Mouse (Mus musculus) C2C12 (cell line): Measurements from ENCODE around the gene Slco4a1. TPM values are rescaled to one million over a fixed set of nuclear protein-coding genes. Genes with fewer than 3 reads are reported as not detected.

Experiments used
- H3K27me3 ChIP-seq: one replicate; pipeline ENCODE4 v1.6.1; 2011; ENCODE audit not compliant: control insufficient read depth, insufficient read depth, insufficient read length
- H3K36me3 ChIP-seq: one replicate; pipeline ENCODE4 v1.6.1; 2011; ENCODE audit not compliant: control insufficient read depth, insufficient read depth
- H3K4me3 ChIP-seq: one replicate; pipeline ENCODE4 v1.5.1; 2011; ENCODE audit warnings: mild to moderate bottlenecking, control low read depth; ENCODE audit not compliant: poor library complexity, insufficient read depth, severe bottlenecking
- H3K79me2 ChIP-seq: one replicate; pipeline ENCODE4 v1.6.1; 2011; ENCODE audit not compliant: control insufficient read depth, insufficient read depth
- H3K79me3 ChIP-seq: one replicate; pipeline ENCODE4 v1.6.1; 2011; ENCODE audit warnings: low read depth, control low read depth
- H3ac ChIP-seq: one replicate; pipeline ENCODE3; 2011; ENCODE audit warnings: low read depth; ENCODE audit not compliant: control insufficient read depth, insufficient read length
- CEBPB ChIP-seq: IDR thresholded peaks from one replicate; pipeline ENCODE4 v1.6.1; 2011; ENCODE audit warnings: low read depth, mild to moderate bottlenecking, control low read depth, moderate library complexity
- CTCF ChIP-seq: IDR thresholded peaks from one replicate; pipeline ENCODE4 v1.5.1; 2011; ENCODE audit not compliant: control insufficient read depth, insufficient read depth, insufficient read length
- FOSL1 ChIP-seq: IDR thresholded peaks from one replicate; pipeline ENCODE4 v1.8.0; 2011; ENCODE audit warnings: mild to moderate bottlenecking, low read length; ENCODE audit not compliant: poor library complexity, insufficient read depth, severe bottlenecking
- MAX ChIP-seq: IDR thresholded peaks from one replicate; pipeline ENCODE4 v1.6.1; 2011; ENCODE audit warnings: mild to moderate bottlenecking, control low read depth
- MYOD1 ChIP-seq: IDR thresholded peaks from one replicate; pipeline ENCODE4 v1.6.1; 2011; ENCODE audit warnings: low read depth; ENCODE audit not compliant: control insufficient read depth, insufficient read length
- MYOG ChIP-seq: IDR thresholded peaks from one replicate; pipeline ENCODE4 v1.6.1; 2011; ENCODE audit not compliant: control insufficient read depth, insufficient read length; ENCODE audit errors: extremely low read depth
- USF1 ChIP-seq: IDR thresholded peaks from one replicate; pipeline ENCODE4 v1.6.1; 2011; ENCODE audit warnings: low read depth, mild to moderate bottlenecking, control low read depth, moderate library complexity
- polyA plus RNA-seq: library from polyadenylated mRNA; unstranded; fragments of >200 nt; fragmentation: generic; extraction: Trizol; gene quantifications from one replicate; pipeline ENCODE4 v1.2.1, GENCODE M21; 2012; ENCODE audit warnings: missing spikeins

Slco4a1 gene
- polyA plus RNA-seq, 1 experiment = 7.4 TPM

GRCm38 (mm10) chr2:180432751-180433150 lies 23.3 kb upstream of the Slco4a1 start:
- Histone ChIP-seq H3K79me2 (no peaks in the 10 kb centered on the region), H3K79me3 (no peaks in the 10 kb centered on the region), H3K27me3 (peaks cover 21% of the 10 kb centered on the region), H3ac (no peak overlapping the region), H3K36me3 (no peaks in the 10 kb centered on the region), H3K4me3 (no peak overlapping the region)
- no peak for TF ChIP-seq CTCF
- TF ChIP-seq FOSL1 = no peak
- no peak for TF ChIP-seq MYOD1
- no peak for TF ChIP-seq MAX
- TF ChIP-seq CEBPB = no peak

- no peaks in the 10 kb centered on the region for H3K79me2 ChIP-seq
- H3K79me3 ChIP-seq = no peaks in the 10 kb centered on the region
- no peak overlapping the region for H3ac ChIP-seq
- TF ChIP-seq MAX (no peak), CTCF (no peak), FOSL1 (no peak), CEBPB (no peak), MYOD1 (no peak)
- H3K27me3 ChIP-seq = peaks cover 21% of the 10 kb centered on the region
- H3K36me3 ChIP-seq = no peaks in the 10 kb centered on the region
- H3K4me3 ChIP-seq = no peak overlapping the region
Observed at GRCm38 (mm10) chr2:180433350-180433749, 22.7 kb upstream of the Slco4a1 start.

GRCm38 (mm10) chr2:180435341-180435926 lies 20.6 kb upstream of the Slco4a1 start:
- Histone ChIP-seq H3K79me2 (no peaks in the 10 kb centered on the region), H3ac (no peak overlapping the region), H3K27me3 (peaks cover 10% of the 10 kb centered on the region), H3K4me3 (no peak overlapping the region), H3K79me3 (no peaks in the 10 kb centered on the region), H3K36me3 (no peaks in the 10 kb centered on the region)
- TF ChIP-seq CEBPB (no peak), USF1 (no peak), FOSL1 (no peak)

- Histone ChIP-seq H3K79me2 (no peaks in the 10 kb centered on the region), H3K36me3 (no peaks in the 10 kb centered on the region), H3K27me3 (no peaks in the 10 kb centered on the region), H3K79me3 (no peaks in the 10 kb centered on the region), H3ac (no peak overlapping the region), H3K4me3 (no peak overlapping the region)
- TF ChIP-seq MYOG (no peak), USF1 (peak; percentile 63)
Observed at GRCm38 (mm10) chr2:180437149-180437864, 18.7 kb upstream of the Slco4a1 start.

DNA sequence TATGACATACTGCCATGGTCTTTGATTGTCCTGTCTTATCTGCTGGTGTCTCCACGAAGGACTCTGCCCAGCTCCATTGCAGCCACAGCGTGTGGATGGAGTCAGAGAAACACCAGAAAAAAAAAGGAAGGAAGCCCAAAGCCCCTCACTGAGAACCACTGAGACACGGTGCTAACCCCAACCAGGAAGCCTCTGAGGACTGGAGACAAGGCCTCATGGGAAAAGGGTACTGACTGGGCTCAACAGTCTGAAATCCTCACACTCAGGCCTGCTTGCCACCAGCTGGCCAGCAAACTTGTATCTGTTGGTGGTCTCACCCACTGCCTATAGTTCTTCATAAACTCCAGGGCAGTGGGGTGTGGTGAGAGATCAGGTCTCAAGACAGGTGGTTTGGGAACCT lies 16.3 kb upstream of the Slco4a1 start:
- no peaks in the 10 kb centered on the region for H3K79me3 ChIP-seq
- H3K27me3 ChIP-seq = no peaks in the 10 kb centered on the region
- no peak overlapping the region for H3K4me3 ChIP-seq
- no peak overlapping the region for H3ac ChIP-seq
- H3K79me2 ChIP-seq = no peaks in the 10 kb centered on the region
- TF ChIP-seq MAX (no peak), CEBPB (no peak), MYOD1 (no peak), MYOG (no peak), FOSL1 (no peak), CTCF (no peak), USF1 (no peak)
- H3K36me3 ChIP-seq = no peaks in the 10 kb centered on the region

DNA sequence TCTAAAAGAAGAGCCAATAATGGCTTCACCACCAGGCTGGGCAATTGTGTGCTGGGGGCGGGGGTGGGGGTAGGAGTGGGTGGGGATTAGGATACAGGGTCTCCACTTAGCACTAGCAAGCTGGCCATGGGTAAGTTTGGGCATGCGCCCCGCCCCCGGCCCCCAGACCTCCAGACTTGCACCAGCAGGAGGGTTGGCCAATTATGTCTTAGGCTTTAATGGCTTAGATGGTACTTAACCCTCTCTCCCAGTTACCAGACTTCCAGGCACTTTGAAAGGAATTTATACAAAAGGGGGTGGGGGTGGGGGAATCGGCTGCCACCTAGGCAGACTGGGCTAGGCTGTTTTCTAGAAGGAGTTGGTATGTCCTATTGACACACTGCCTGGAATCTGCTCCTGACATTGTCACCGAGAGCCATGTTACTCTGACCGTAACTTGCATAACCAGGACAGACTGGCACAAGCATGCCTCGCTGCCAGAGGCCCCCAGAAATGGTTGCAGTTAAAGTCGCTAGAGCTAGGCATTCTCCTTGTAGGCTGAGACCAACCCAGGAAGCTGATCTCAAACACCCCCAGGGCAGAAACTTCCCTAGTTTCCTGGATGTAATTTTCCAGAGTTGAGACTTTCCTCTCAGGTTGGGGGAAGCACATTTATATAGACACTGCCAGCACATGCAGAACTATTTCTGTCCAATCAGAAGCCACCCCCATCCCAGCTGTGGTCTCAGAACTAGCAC lies 15.3 kb upstream of the Slco4a1 start:
- TF ChIP-seq USF1 (no peak), MYOG (no peak), MYOD1 (no peak), FOSL1 (no peak), CEBPB (no peak), CTCF (no peak), MAX (no peak)
- H3K4me3 ChIP-seq = no peak overlapping the region
- H3ac ChIP-seq = no peak overlapping the region
- no peaks in the 10 kb centered on the region for H3K79me3 ChIP-seq
- H3K27me3 ChIP-seq = no peaks in the 10 kb centered on the region
- H3K79me2 ChIP-seq = no peaks in the 10 kb centered on the region
- H3K36me3 ChIP-seq = no peaks in the 10 kb centered on the region
